Mouse (Mus musculus) liver, adult 2 months (tissue): ENCODE measurements around the gene Map3k6. TPM values are rescaled to one million over a fixed set of nuclear protein-coding genes. Genes with fewer than 3 reads are reported as not detected.

ENCODE experiments used
- DNase-seq: peaks from one replicate; pipeline ENCODE4 v3.0.0-alpha.2; 2011; ENCODE audit warnings: low read depth, low spot score; ENCODE audit errors: extremely low read depth
- H3K27ac ChIP-seq: fragments of 200-500 bp; replicated peaks from 2 replicates; pipeline ENCODE4 v1.5.1; 2012; ENCODE audit warnings: low read depth, mild to moderate bottlenecking, control low read depth, inconsistent platforms, low read length; ENCODE audit not compliant: insufficient read depth
- H3K27me3 ChIP-seq: fragments of 200-500 bp; 2 replicates; pipeline ENCODE4 v1.6.1; 2012; ENCODE audit warnings: mild to moderate bottlenecking, moderate library complexity, low read length, inconsistent platforms; ENCODE audit not compliant: control insufficient read depth, insufficient read depth
- H3K36me3 ChIP-seq: fragments of 200-500 bp; 2 replicates; pipeline ENCODE4 v1.6.1; 2012; ENCODE audit warnings: low read length, inconsistent platforms; ENCODE audit not compliant: control insufficient read depth, insufficient read depth
- H3K4me1 ChIP-seq: fragments of 200-500 bp; 2 replicates; pipeline ENCODE4 v1.6.1; 2011; ENCODE audit warnings: low read length; ENCODE audit not compliant: control insufficient read depth, insufficient read depth
- H3K4me3 ChIP-seq: fragments of 200-500 bp; 2 replicates; pipeline ENCODE4 v1.5.1; 2011; ENCODE audit warnings: low read depth, mild to moderate bottlenecking, control low read depth, low read length, moderate library complexity; ENCODE audit not compliant: insufficient read depth
- H3K79me2 ChIP-seq: fragments of 200-500 bp; 2 replicates; pipeline ENCODE4 v1.6.1; 2012; ENCODE audit warnings: inconsistent platforms, mild to moderate bottlenecking, low read length, moderate library complexity; ENCODE audit not compliant: control insufficient read depth, insufficient read depth
- H3K9ac ChIP-seq: fragments of 200-500 bp; 2 replicates; pipeline ENCODE4 v1.6.1; 2012; ENCODE audit warnings: low read depth, mild to moderate bottlenecking, control low read depth, inconsistent platforms, low read length
- CTCF ChIP-seq: fragments of 200-500 bp; IDR thresholded peaks from 2 replicates; pipeline ENCODE4 v1.5.1; 2011; ENCODE audit warnings: low read depth, low read length, control low read depth
- POLR2A ChIP-seq: fragments of 200-500 bp; IDR thresholded peaks from 2 replicates; pipeline ENCODE4 v1.6.1; 2011; ENCODE audit warnings: low read length, control low read depth; ENCODE audit not compliant: insufficient read depth; ENCODE audit errors: extremely low read depth
- WGBS: fragments of 180-500 bp; shearing (Covaris S2); methylation state at CpG from one replicate; pipeline ENCODE4 v1.1.7; 2018; 5-methylcytosine and 5-hydroxymethylcytosine counted together
- polyA plus RNA-seq: library from polyadenylated mRNA; depleted of rRNA; stranded (reverse); fragments of >200 nt; gene quantifications from 2 replicates; pipeline ENCODE4 v1.2.3, GENCODE M21; 2012
- total RNA-seq: library from RNA; depleted of rRNA; stranded (reverse); fragments of >200 nt; gene quantifications from 2 replicates; pipeline ENCODE4 v1.2.3, GENCODE M21; 2014

The Map3k6 gene
- total and polyA plus RNA-seq, 2 experiments = 0.80 to 1.3 TPM

GRCm38 (mm10) chr4:133250609-133251008 is 10.0 kb downstream of the Map3k6 start:
- H3K27me3 ChIP-seq = no peaks in the 10 kb centered on the region
- H3K4me3 ChIP-seq = no peak overlapping the region

GRCm38 (mm10) chr4:133251214-133251613 is 10.6 kb downstream of the Map3k6 start:
- no peak for DNase-seq
- H3K79me2 ChIP-seq = no peaks in the 10 kb centered on the region
- no peaks in the 10 kb centered on the region for H3K4me1 ChIP-seq
- no peak overlapping the region for H3K9ac ChIP-seq
- TF ChIP-seq CTCF = no peak
- no peak for TF ChIP-seq POLR2A
- no peak overlapping the region for H3K4me3 ChIP-seq
- no peaks in the 10 kb centered on the region for H3K36me3 ChIP-seq
- 31% methylated on average over 31 of the region's 31 CpGs for WGBS
- H3K27me3 ChIP-seq = no peaks in the 10 kb centered on the region
- H3K27ac ChIP-seq = no peak overlapping the region

More at GRCm38 (mm10) chr4:133250609-133251008, 10.0 kb downstream of the Map3k6 start:
- H3K36me3 ChIP-seq = no peaks in the 10 kb centered on the region
- TF ChIP-seq POLR2A (no peak), CTCF (peak; percentile 82)
- H3K27ac ChIP-seq = no peak overlapping the region
- no peak for DNase-seq
- H3K79me2 ChIP-seq = no peaks in the 10 kb centered on the region
- no peak overlapping the region for H3K9ac ChIP-seq
- no peaks in the 10 kb centered on the region for H3K4me1 ChIP-seq
- 10% methylated on average over 22 of the region's 22 CpGs for WGBS

GRCm38 (mm10) chr4:133252089-133252488 is 11.5 kb downstream of the Map3k6 start:
- no peaks in the 10 kb centered on the region for H3K27me3 ChIP-seq
- WGBS = 78% methylated on average over 4 of the region's 4 CpGs

GRCm38 (mm10) chr4:133253412-133253811 is 12.8 kb downstream of the Map3k6 start:
- Histone ChIP-seq H3K9ac (no peak overlapping the region), H3K27ac (no peak overlapping the region), H3K27me3 (no peaks in the 10 kb centered on the region), H3K4me1 (peaks cover 9% of the 10 kb centered on the region; the same call in 1 of the 2 replicates), H3K79me2 (no peaks in the 10 kb centered on the region), H3K36me3 (no peaks in the 10 kb centered on the region), H3K4me3 (no peak overlapping the region)
- TF ChIP-seq CTCF (no peak), POLR2A (no peak)
- 90% methylated on average over 12 of the region's 12 CpGs for WGBS
- DNase-seq = no peak

More at GRCm38 (mm10) chr4:133252089-133252488, 11.5 kb downstream of the Map3k6 start:
- H3K79me2 ChIP-seq = no peaks in the 10 kb centered on the region
- no peak overlapping the region for H3K27ac ChIP-seq
- H3K4me3 ChIP-seq = no peak overlapping the region
- DNase-seq = no peak
- 0 out of 2 replicates have a peak, but pooled peaks cover 2% of the 10 kb centered on the region for H3K4me1 ChIP-seq
- no peaks in the 10 kb centered on the region for H3K36me3 ChIP-seq
- no peak for TF ChIP-seq POLR2A
- TF ChIP-seq CTCF = no peak
- H3K9ac ChIP-seq = no peak overlapping the region

- H3K4me1 ChIP-seq = peaks cover 9% of the 10 kb centered on the region; the same call in 1 of the 2 replicates
- H3K4me3 ChIP-seq = no peak overlapping the region
- WGBS = 69% methylated on average over 6 of the region's 6 CpGs
- no peak for DNase-seq
- H3K79me2 ChIP-seq = no peaks in the 10 kb centered on the region
- no peaks in the 10 kb centered on the region for H3K36me3 ChIP-seq
- H3K9ac ChIP-seq = no peak overlapping the region
- no peak for TF ChIP-seq POLR2A
- no peak for TF ChIP-seq CTCF
- no peak overlapping the region for H3K27ac ChIP-seq
- no peaks in the 10 kb centered on the region for H3K27me3 ChIP-seq
Observed at GRCm38 (mm10) chr4:133255392-133255791, 14.8 kb downstream of the Map3k6 start.

GRCm38 (mm10) chr4:133256820-133257219 is 16.2 kb downstream of the Map3k6 start:
- Histone ChIP-seq H3K9ac (no peak overlapping the region), H3K27ac (no peak overlapping the region), H3K4me1 (peaks cover 9% of the 10 kb centered on the region; the same call in 1 of the 2 replicates), H3K4me3 (no peak overlapping the region), H3K36me3 (no peaks in the 10 kb centered on the region), H3K27me3 (no peaks in the 10 kb centered on the region), H3K79me2 (no peaks in the 10 kb centered on the region)
- no peak for TF ChIP-seq POLR2A
- no peak for TF ChIP-seq CTCF
- no peak for DNase-seq
- WGBS = 24% methylated on average over 24 of the region's 24 CpGs
